Mouse (Mus musculus) liver, embryonic 11.5 days (tissue): ENCODE measurements around the gene Myh7. TPM values are rescaled to one million over a fixed set of nuclear protein-coding genes. Genes with fewer than 3 reads are reported as not detected.

ENCODE experiments used
- ATAC-seq: fragments of 200-750 bp; cut with Nextera tagmentation; replicated peaks from 2 replicates; pipeline ENCODE4 v1.8.0; 2017; ENCODE audit warnings: moderate number of reproducible peaks, mild to moderate bottlenecking, moderate TSS enrichment, moderate library complexity; ENCODE audit not compliant: low FRiP score
- DNase-seq: peaks from one replicate; pipeline ENCODE4 v3.0.0-alpha.2; 2017; ENCODE audit warnings: low spot score
- H3K27ac ChIP-seq: fragments of 300-500 bp; sonication (generic); 2 replicates; pipeline ENCODE4 v1.5.1; 2014; ENCODE audit warnings: mild to moderate bottlenecking, low read depth, low read length, control low read depth
- H3K27me3 ChIP-seq: fragments of 300-500 bp; sonication (generic); replicated peaks from 2 replicates; pipeline ENCODE4 v1.6.1; 2014; ENCODE audit warnings: low read length, mixed read lengths; ENCODE audit not compliant: control insufficient read depth, insufficient read depth
- H3K36me3 ChIP-seq: fragments of 300-500 bp; sonication (generic); 2 replicates; pipeline ENCODE4 v1.6.1; 2014; ENCODE audit warnings: mild to moderate bottlenecking, low read length, moderate library complexity, mixed read lengths; ENCODE audit not compliant: control insufficient read depth, insufficient read depth
- H3K4me1 ChIP-seq: fragments of 300-500 bp; sonication (generic); replicated peaks from 2 replicates; pipeline ENCODE4 v1.6.1; 2014; ENCODE audit warnings: low read length, mixed read lengths; ENCODE audit not compliant: control insufficient read depth, insufficient read depth
- H3K4me2 ChIP-seq: fragments of 300-500 bp; sonication (generic); 2 replicates; pipeline ENCODE4 v1.6.1; 2014; ENCODE audit warnings: mild to moderate bottlenecking, control low read depth, moderate library complexity
- H3K4me3 ChIP-seq: fragments of 300-500 bp; sonication (generic); 2 replicates; pipeline ENCODE4 v1.5.1; 2014; ENCODE audit warnings: low read depth, low read length, control low read depth
- H3K9ac ChIP-seq: fragments of 300-500 bp; sonication (generic); 2 replicates; pipeline ENCODE4 v1.6.1; 2014; ENCODE audit warnings: low read depth, low read length, control low read depth
- H3K9me3 ChIP-seq: fragments of 300-500 bp; sonication (generic); 2 replicates; pipeline ENCODE4 v1.6.1; 2016; ENCODE audit warnings: low read length, inconsistent platforms, mixed read lengths; ENCODE audit not compliant: control insufficient read depth
- WGBS: fragments of 180-500 bp; shearing (Covaris S2); extraction: QIAGEN DNeasy Blood & Tissue Kit; methylation state at CpG from one replicate; pipeline ENCODE4 v1.1.7; 2014; 5-methylcytosine and 5-hydroxymethylcytosine counted together
- polyA plus RNA-seq: library from polyadenylated mRNA; unstranded; fragments of >200 nt; fragmentation: Nextera tagmentation; extraction: Ambion mirVana; gene quantifications from 2 replicates; pipeline ENCODE4 v1.2.1, GENCODE M21; 2014

The Myh7 gene
- polyA plus RNA-seq, 1 experiment from 2014 or later: 9.7 TPM

DNA sequence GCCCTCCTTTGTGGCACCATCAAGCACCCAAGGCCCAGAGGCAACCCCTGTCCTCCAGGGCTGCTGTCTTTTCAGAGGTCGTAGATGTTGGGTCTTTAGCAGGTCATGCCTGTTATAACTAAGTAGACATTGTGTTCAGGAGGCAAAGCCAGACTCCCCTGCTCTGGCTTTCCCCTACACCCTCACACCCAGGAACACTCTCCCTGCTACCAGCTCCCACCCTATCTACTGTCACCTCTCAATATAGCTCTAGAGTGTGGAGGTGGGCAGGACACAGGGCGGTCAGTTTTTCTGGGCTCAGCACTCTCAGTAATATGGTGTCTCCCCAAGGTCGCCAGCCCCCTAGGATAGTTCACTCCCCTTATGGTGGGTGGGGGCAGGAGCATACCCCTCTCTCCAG, 26.6 kb downstream of the Myh7 start:
- H3K4me2 ChIP-seq: no peak overlapping the region
- ATAC-seq (no peak), DNase-seq (no peak)
- H3K9me3 ChIP-seq: no peaks in the 10 kb centered on the region
- H3K27ac ChIP-seq: no peak overlapping the region
- no peaks in the 10 kb centered on the region for H3K36me3 ChIP-seq
- no peaks in the 10 kb centered on the region for H3K4me1 ChIP-seq
- no peak overlapping the region for H3K9ac ChIP-seq
- H3K4me3 ChIP-seq: no peak overlapping the region
- H3K27me3 ChIP-seq: peaks cover 3% of the 10 kb centered on the region; the same call in 1 of the 2 replicates
- 82% methylated on average over 3 of the region's 3 CpGs for WGBS

DNA sequence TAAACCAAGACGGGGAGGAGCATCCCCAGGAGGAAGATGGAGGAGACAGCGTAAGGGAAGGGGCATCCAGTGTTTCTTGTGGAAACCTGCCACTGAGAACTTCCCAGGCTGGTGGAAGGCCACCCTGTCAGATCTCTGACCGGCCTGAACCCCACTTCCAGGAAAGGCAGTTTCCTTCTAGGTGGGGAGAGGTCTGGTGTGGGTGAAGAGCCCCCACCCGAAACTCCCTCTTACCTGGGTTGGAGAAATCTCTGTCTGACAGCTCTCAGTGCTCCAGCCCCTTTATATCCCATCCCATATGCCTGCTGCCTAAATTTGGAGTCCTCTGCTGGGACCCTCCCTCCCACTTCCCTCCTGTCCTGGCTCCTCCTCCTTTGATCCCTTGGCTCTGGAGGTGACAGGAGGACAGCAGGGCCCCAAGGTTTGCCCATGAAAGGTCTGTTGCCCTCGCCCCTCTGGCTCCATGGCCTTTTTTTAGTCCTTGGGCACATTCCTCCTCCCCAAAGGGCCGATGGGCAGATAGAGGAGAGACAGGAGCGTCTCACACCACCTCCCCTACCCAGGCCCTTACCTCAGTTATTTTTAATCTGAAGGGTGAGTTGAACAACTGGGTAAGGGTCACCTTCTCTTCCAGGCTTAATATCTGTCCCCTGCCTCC, 28.0 kb downstream of the Myh7 start, which contains the start of gene Myh6:
Gene Myh6, minus strand, starts transcription at position 608 of the 658 bp plus-strand sequence.
- Histone ChIP-seq H3K4me1 (no peaks in the 10 kb centered on the region), H3K9ac (no peak within 1 kb of the TSS)
- no peak for ATAC-seq

DNA sequence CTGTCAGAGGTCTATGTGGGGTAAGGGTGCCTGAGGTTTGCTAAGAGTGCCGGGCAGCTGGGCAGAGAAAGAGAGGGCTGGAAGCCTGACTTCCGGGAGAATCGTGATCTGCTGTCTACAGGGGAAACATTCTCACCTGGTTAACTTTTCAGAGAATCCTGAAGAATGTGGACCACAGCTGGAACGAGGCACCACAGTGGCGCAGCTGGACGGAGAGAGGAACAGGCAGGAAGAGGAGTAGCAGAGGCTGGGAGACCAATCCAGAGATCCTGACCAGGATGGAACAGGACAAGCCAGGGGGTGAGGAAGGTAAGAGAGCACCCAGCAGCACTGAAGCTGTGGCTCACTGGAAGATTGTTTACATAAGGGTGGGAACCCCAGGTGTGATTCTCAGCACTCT, 28.8 kb downstream of the Myh7 start:
- WGBS: 56% methylated on average over 6 of the region's 6 CpGs
- no peak overlapping the region for H3K4me3 ChIP-seq

More for the DNA sequence above, 28.0 kb downstream of the Myh7 start, which contains the start of gene Myh6:
- H3K4me3 ChIP-seq: no peak within 1 kb of the TSS
- 0 out of 2 replicates have a peak, but pooled peaks cover 3% of the 10 kb centered on the region for H3K27me3 ChIP-seq
- no peak within 1 kb of the TSS for H3K4me2 ChIP-seq
- 65% methylated on average over 7 of the region's 7 CpGs for WGBS
- no peak for DNase-seq
- H3K36me3 ChIP-seq: no peaks in the 10 kb centered on the region
- H3K27ac ChIP-seq: no peak within 1 kb of the TSS
- no peaks in the 10 kb centered on the region for H3K9me3 ChIP-seq

DNA sequence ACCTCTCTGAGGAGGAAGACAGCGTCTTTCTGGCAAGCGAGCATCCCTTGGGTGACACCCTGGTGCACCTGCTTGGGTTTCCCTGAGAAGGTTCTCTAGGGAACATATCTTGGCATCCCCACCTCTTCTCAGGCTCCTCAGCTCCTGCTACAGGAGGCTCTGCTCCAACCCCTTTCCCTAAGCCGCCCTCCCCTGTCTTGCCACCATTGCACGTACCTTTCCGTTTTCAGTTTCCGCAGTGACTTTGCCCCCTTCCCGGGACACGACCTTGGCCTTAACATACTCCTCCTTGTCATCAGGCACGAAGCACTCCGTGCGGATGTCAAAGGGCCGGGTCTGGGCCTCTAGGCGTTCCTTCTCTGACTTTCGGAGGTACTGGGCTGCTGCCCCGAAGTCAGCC, 29.4 kb downstream of the Myh7 start:
- no peaks in the 10 kb centered on the region for H3K36me3 ChIP-seq
- no peaks in the 10 kb centered on the region for H3K9me3 ChIP-seq
- H3K27ac ChIP-seq: no peak overlapping the region
- no peak overlapping the region for H3K9ac ChIP-seq
- 73% methylated on average over 15 of the region's 15 CpGs for WGBS
- H3K4me3 ChIP-seq: no peak overlapping the region
- ATAC-seq: no peak
- H3K4me2 ChIP-seq: no peak overlapping the region
- DNase-seq: no peak
- H3K4me1 ChIP-seq: no peaks in the 10 kb centered on the region
- H3K27me3 ChIP-seq: 0 out of 2 replicates have a peak, but pooled peaks cover 2% of the 10 kb centered on the region

More for the DNA sequence above, 28.8 kb downstream of the Myh7 start:
- Histone ChIP-seq H3K4me1 (no peaks in the 10 kb centered on the region), H3K4me2 (no peak overlapping the region), H3K9me3 (no peaks in the 10 kb centered on the region), H3K9ac (no peak overlapping the region), H3K27ac (no peak overlapping the region), H3K36me3 (no peaks in the 10 kb centered on the region), H3K27me3 (0 out of 2 replicates have a peak, but pooled peaks cover 3% of the 10 kb centered on the region)
- DNase-seq: no peak
- no peak for ATAC-seq

DNA sequence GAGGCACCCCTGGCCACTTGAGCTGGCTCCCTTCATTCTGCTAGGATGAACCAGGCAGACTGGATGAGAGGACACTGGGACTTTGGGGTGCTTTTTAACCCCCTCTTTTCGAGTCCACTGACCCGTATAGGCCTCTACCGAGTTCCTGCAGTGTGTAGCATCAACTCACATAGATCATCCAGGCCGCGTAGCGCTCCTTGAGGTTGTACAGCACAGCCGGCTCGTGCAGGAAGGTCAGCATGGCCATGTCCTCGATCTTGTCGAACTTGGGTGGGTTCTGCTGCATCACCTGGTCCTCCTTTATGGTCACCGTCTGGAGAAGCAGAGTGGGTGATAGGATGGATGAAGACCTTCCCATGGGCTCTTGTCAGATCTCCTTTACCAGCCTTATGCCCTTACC, 30.7 kb downstream of the Myh7 start:
- Histone ChIP-seq H3K4me3 (no peak overlapping the region), H3K36me3 (no peaks in the 10 kb centered on the region), H3K4me1 (no peaks in the 10 kb centered on the region)

DNA sequence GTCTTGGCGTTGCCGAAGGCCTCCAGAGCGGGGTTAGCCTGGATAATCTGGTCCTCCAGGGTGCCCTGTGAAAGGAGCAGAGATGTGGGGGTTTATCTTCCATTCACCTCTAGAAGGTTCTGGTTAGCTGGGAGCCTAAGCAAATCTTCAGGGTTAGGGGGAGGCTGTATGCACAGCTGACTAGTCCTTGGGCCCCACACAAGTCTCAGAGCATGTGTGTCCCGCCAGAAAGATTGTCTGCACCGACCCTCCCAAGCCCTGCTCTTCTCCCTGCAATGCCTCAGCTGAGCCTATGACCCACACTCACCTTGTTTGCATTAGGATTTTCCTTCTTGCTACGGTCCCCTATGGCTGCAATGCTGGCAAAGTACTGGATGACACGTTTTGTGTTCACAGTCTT, 31.7 kb downstream of the Myh7 start:
- 83% methylated on average over 7 of the region's 7 CpGs for WGBS
- Histone ChIP-seq H3K36me3 (no peaks in the 10 kb centered on the region), H3K9ac (no peak overlapping the region), H3K4me3 (no peak overlapping the region), H3K27me3 (no peaks in the 10 kb centered on the region), H3K4me2 (no peak overlapping the region), H3K4me1 (no peaks in the 10 kb centered on the region), H3K27ac (no peak overlapping the region), H3K9me3 (no peaks in the 10 kb centered on the region)
- DNase-seq (no peak), ATAC-seq (no peak)

More for the DNA sequence above, 30.7 kb downstream of the Myh7 start:
- ATAC-seq (no peak), DNase-seq (no peak)
- Histone ChIP-seq H3K9me3 (no peaks in the 10 kb centered on the region), H3K9ac (no peak overlapping the region), H3K27ac (no peak overlapping the region), H3K4me2 (no peak overlapping the region), H3K27me3 (no peaks in the 10 kb centered on the region)
- 87% methylated on average over 11 of the region's 11 CpGs for WGBS

DNA sequence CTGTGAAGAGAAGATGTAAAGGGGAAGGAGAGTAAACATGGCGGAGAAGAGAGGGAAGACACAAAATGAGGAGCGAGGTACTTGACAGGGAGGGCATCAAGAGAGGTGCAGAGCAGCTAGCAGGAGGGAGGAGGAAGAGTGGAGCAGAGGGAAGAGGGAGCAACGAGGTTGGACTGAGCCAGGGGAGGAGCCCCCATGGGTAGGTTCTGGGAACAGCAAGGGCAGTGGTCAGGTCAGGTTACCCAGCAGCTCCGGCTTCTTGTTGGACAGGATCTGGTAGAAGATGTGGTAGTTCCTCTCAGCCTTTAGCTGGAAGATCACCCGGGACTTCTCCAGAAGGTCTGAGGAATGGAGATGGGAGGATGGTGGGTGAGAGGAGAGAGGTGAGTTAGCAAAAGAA, 32.9 kb downstream of the Myh7 start:
- Histone ChIP-seq H3K9me3 (no peaks in the 10 kb centered on the region), H3K4me3 (no peak overlapping the region), H3K4me2 (no peak overlapping the region), H3K36me3 (no peaks in the 10 kb centered on the region), H3K9ac (no peak overlapping the region), H3K27me3 (no peaks in the 10 kb centered on the region), H3K4me1 (no peaks in the 10 kb centered on the region), H3K27ac (no peak overlapping the region)
- DNase-seq (no peak), ATAC-seq (no peak)
- WGBS: 70% methylated on average over 5 of the region's 5 CpGs

DNA sequence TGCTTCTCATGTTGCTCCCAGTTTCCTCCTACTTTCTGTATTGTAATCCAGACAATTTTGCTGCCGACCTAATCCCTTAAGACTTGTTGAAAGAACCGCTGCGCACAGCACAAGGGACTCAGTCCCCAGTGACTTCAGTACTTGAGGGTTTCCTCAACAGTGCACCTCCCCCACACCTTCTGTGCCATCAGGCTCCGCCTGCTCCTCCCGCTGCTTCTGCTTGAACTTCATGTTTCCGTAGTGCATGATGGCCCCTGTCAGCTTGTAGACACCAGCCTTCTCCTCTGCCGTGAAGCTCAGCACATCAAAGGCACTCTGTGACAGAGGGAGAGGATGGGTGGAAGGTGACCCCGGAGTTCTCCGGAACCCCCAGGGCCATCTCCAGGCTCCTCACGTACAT, 33.7 kb downstream of the Myh7 start:
- DNase-seq (no peak), ATAC-seq (no peak)
- Histone ChIP-seq H3K9ac (no peak overlapping the region), H3K4me3 (no peak overlapping the region), H3K27me3 (no peaks in the 10 kb centered on the region), H3K4me2 (no peak overlapping the region), H3K36me3 (no peaks in the 10 kb centered on the region), H3K9me3 (no peaks in the 10 kb centered on the region), H3K27ac (no peak overlapping the region), H3K4me1 (no peaks in the 10 kb centered on the region)
- WGBS: 58% methylated on average over 10 of the region's 10 CpGs
